Mouse (Mus musculus): ENCODE data around the gene Cap2. TPM values are rescaled to one million over a fixed set of nuclear protein-coding genes. Genes with fewer than 3 reads are reported as not detected.

Cap2 gene
- polyA plus RNA-seq, 1 experiment, result 2.2 TPM

- H3K27ac ChIP-seq (replicated peaks; ENCODE audit: low read depth, low read length), result no peak overlapping the region
- no peak overlapping the region; the same call in 1 of the 2 replicates for H3K4me3 ChIP-seq (ENCODE audit: insufficient read depth, low read depth, low read length)
- H3K4me1 ChIP-seq (ENCODE audit: control insufficient read depth, insufficient read depth, insufficient read length, low read length), result no peaks in the 10 kb centered on the region
These were observed 118.0 kb downstream of the Cap2 start for GRCm38 (mm10) chr13:46619633-46620032.

GRCm38 (mm10) chr13:46620964-46621757, 119.5 kb downstream of the Cap2 start:
- no peaks in the 10 kb centered on the region for H3K4me1 ChIP-seq (ENCODE audit: control insufficient read depth, insufficient read depth, insufficient read length, low read length)
- H3K4me3 ChIP-seq (ENCODE audit: insufficient read depth, low read depth, low read length), result no peak overlapping the region
- no peak overlapping the region for H3K27ac ChIP-seq (replicated peaks; ENCODE audit: low read depth, low read length)

DNA sequence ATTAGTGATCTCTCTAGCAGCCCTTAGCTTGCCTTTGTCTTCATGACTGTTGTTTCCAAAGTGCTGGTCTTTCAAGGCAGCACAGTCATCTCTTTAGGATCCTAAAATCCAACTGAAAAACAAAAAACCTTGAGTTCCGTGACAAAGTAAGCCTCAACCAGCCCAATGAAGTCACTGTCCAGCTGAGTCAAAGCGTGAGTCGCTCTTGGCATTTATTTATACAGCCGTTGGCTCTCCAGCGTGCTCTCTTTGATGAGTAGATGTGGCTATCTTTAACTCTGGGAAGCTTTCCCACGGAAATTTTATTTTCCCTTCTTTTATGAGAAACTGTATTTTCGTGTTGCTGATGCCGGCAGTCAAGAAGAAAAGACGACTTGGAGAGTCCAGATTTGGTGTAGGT, 125.0 kb downstream of the Cap2 start:
- H3K4me3 ChIP-seq (ENCODE audit: insufficient read depth, low read depth, low read length), result no peak overlapping the region
- 0 out of 2 replicates have a peak, but pooled peaks cover 3% of the 10 kb centered on the region for H3K4me1 ChIP-seq (ENCODE audit: control insufficient read depth, insufficient read depth, insufficient read length, low read length)
- H3K27ac ChIP-seq (replicated peaks; ENCODE audit: low read depth, low read length), result peak overlapping the region; percentile 40; the same call in 1 of the 2 replicates

GRCm38 (mm10) chr13:46627841-46628240, 126.2 kb downstream of the Cap2 start:
- H3K4me3 ChIP-seq (ENCODE audit: insufficient read depth, low read depth, low read length), result no peak overlapping the region
- no peak overlapping the region for H3K27ac ChIP-seq (replicated peaks; ENCODE audit: low read depth, low read length)
- H3K4me1 ChIP-seq (ENCODE audit: control insufficient read depth, insufficient read depth, insufficient read length, low read length), result 0 out of 2 replicates have a peak, but pooled peaks cover 3% of the 10 kb centered on the region

DNA sequence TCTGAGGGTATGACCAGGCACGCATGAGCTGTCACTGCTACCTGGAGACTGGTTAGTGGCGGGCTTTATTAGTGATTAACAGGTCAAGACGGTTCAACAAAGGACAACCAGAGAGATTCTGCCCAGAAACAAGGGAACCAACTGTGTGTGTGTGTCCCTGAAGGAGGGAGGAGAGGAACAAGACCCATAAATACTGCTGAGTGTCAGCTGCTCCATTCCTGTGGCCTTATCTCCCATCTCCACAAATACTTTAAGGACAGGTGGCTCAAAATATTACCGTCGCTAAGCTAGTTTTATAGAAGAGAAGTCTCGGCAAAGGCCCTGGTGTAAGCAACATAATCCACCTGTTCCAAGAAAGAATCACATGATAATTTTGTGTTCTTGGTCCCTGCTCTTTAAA, 127.7 kb downstream of the Cap2 start:
- H3K4me3 ChIP-seq (ENCODE audit: insufficient read depth, low read depth, low read length), result no peak overlapping the region
- 0 out of 2 replicates have a peak, but pooled peaks cover 3% of the 10 kb centered on the region for H3K4me1 ChIP-seq (ENCODE audit: control insufficient read depth, insufficient read depth, insufficient read length, low read length)
- H3K27ac ChIP-seq (replicated peaks; ENCODE audit: low read depth, low read length), result no peak overlapping the region

GRCm38 (mm10) chr13:46632796-46633195, 131.1 kb downstream of the Cap2 start:
- Histone ChIP-seq H3K4me3 (ENCODE audit: insufficient read depth, low read depth, low read length) (no peak overlapping the region), H3K4me1 (ENCODE audit: control insufficient read depth, insufficient read depth, insufficient read length, low read length) (0 out of 2 replicates have a peak, but pooled peaks cover 3% of the 10 kb centered on the region), H3K27ac (replicated peaks; ENCODE audit: low read depth, low read length) (no peak overlapping the region)

DNA sequence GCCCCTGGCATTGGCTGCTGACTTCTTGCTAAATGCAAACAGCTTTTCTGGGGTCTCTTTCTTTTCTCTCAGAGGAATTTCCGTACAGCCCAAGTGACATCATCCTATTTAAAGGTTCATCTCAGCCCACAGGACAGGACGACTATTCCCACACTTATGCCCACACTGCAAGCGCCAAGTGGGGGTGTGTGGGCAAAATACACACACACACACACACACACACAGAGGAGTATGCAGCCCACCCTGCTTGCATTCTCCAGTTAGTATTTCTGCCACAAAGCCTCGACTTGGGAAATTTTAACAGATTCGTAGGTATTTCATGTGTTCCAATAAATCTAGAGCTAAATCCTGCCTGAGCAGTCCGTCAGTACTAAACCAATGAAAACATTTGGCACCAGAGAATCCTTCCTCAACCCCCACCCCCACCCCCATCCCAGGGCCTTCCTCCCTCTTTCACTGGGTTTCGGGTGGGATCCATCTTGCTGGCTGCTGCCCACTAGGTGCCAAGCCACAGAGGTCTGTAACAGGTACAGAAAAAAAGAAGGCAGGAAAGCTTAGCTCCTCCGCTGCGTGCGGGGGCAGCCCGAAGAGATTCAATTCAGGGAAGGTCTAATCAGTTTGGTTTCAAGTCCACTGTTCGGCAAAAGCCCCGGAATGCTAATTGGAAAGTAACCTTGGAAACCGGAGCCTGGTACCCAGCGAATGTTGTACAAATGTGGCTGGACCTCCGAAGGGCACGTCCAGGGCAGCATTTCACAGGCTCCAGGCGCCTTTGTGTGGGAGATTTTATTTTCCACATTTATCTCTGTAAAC, 131.9 kb downstream of the Cap2 start:
- Histone ChIP-seq H3K27ac (replicated peaks; ENCODE audit: low read depth, low read length) (no peak overlapping the region), H3K4me3 (ENCODE audit: insufficient read depth, low read depth, low read length) (no peak overlapping the region), H3K4me1 (ENCODE audit: control insufficient read depth, insufficient read depth, insufficient read length, low read length) (0 out of 2 replicates have a peak, but pooled peaks cover 3% of the 10 kb centered on the region)

DNA sequence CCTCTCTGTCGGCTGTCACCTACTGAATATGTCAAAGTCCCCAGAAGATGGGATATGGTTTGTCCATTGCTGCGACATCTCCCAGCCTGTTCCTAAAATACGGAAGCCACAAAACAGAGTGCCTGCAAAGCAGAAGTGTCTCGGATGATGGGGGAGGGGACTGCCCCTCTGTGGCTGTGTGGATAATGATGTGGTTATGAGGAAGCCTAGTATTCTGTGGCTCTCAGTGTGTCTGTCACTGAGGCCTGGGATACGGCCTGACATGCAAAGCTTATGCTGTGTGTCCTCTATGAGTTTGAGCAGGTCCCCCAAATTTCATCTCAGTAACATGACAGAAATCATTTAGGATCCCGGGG, 132.5 kb downstream of the Cap2 start:
- Histone ChIP-seq H3K27ac (replicated peaks; ENCODE audit: low read depth, low read length) (no peak overlapping the region), H3K4me3 (ENCODE audit: insufficient read depth, low read depth, low read length) (no peak overlapping the region), H3K4me1 (ENCODE audit: control insufficient read depth, insufficient read depth, insufficient read length, low read length) (0 out of 2 replicates have a peak, but pooled peaks cover 3% of the 10 kb centered on the region)

DNA sequence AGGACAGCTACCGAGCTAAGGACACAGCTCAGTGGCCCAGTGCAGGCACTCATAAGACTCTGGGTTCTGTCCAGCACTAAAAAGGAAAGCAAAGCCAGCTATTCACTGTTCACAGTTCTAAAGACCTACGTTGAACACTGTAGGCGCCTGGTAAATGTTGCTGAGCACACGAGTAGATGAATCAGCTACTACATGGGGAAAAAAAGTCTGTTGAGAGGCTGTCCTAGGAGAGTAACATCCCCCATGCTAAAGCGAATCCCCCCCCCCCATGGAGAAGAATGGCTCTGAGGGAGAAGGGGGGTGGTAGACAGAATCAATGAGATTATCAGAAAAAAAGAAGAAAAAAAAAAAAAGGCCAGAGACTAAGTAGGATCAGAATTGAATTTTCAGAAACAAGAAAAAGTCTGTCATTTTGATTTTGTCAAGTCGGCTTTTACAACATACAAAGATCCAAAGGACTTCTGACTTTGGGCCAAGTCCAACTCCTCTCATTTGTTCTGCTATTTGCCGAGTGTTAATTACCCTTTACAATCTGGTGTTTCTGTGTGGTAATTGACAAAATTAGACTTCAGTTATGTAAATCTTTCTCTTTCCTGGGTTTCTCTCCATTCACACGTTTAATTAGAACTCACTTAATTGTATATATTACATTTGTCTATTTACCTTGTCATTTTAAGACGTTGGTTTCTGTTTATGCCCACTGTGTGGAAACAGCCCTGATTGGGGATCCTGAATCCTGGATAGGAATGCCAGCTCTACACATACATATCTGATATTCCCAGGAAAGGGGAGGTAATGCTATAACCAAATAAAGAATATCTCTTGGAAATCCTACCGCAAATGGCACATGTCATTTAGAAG, 139.2 kb downstream of the Cap2 start:
- no peak overlapping the region for H3K27ac ChIP-seq (replicated peaks; ENCODE audit: low read depth, low read length)
- H3K4me1 ChIP-seq (ENCODE audit: control insufficient read depth, insufficient read depth, insufficient read length, low read length), result no peaks in the 10 kb centered on the region
- no peak overlapping the region for H3K4me3 ChIP-seq (ENCODE audit: insufficient read depth, low read depth, low read length)

GRCm38 (mm10) chr13:46642318-46642717, 140.7 kb downstream of the Cap2 start:
- Histone ChIP-seq H3K27ac (replicated peaks; ENCODE audit: low read depth, low read length) (no peak overlapping the region), H3K4me1 (ENCODE audit: control insufficient read depth, insufficient read depth, insufficient read length, low read length) (no peaks in the 10 kb centered on the region), H3K4me3 (ENCODE audit: insufficient read depth, low read depth, low read length) (no peak overlapping the region)

GRCm38 (mm10) chr13:46644175-46644574, 142.5 kb downstream of the Cap2 start:
- Histone ChIP-seq H3K4me3 (ENCODE audit: insufficient read depth, low read depth, low read length) (no peak overlapping the region), H3K27ac (replicated peaks; ENCODE audit: low read depth, low read length) (no peak overlapping the region), H3K4me1 (ENCODE audit: control insufficient read depth, insufficient read depth, insufficient read length, low read length) (no peaks in the 10 kb centered on the region)

GRCm38 (mm10) chr13:46645476-46645875, 143.8 kb downstream of the Cap2 start:
- Histone ChIP-seq H3K4me1 (ENCODE audit: control insufficient read depth, insufficient read depth, insufficient read length, low read length) (no peaks in the 10 kb centered on the region), H3K27ac (replicated peaks; ENCODE audit: low read depth, low read length) (no peak overlapping the region), H3K4me3 (ENCODE audit: insufficient read depth, low read depth, low read length) (no peak overlapping the region)

- Histone ChIP-seq H3K4me1 (ENCODE audit: control insufficient read depth, insufficient read depth, insufficient read length, low read length) (no peaks in the 10 kb centered on the region), H3K4me3 (ENCODE audit: insufficient read depth, low read depth, low read length) (no peak overlapping the region), H3K27ac (replicated peaks; ENCODE audit: low read depth, low read length) (no peak overlapping the region)
These were observed 150.2 kb downstream of the Cap2 start for GRCm38 (mm10) chr13:46651853-46652252.

DNA sequence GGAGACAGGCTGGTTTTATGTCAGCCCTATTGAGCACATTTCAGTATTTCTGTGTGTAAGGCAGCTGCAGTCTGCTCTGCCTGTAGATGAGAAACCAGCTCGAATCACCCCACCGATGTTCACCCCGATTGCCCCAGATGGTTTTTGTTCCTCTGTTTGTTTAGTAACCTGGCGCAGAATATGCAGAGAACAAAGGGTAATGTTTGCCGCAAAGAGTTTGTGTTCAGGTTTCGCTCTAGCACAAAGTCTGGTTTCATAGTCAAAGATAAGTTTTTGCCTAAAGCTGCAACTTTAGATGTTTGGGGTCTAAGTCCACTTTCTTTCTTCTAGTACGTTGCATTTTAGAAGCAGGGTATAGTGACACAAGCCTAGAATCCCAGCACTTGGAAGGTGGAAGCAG, 151.0 kb downstream of the Cap2 start:
- no peak overlapping the region for H3K4me3 ChIP-seq (ENCODE audit: insufficient read depth, low read depth, low read length)
- no peak overlapping the region for H3K27ac ChIP-seq (replicated peaks; ENCODE audit: low read depth, low read length)
- H3K4me1 ChIP-seq (ENCODE audit: control insufficient read depth, insufficient read depth, insufficient read length, low read length), result no peaks in the 10 kb centered on the region

DNA sequence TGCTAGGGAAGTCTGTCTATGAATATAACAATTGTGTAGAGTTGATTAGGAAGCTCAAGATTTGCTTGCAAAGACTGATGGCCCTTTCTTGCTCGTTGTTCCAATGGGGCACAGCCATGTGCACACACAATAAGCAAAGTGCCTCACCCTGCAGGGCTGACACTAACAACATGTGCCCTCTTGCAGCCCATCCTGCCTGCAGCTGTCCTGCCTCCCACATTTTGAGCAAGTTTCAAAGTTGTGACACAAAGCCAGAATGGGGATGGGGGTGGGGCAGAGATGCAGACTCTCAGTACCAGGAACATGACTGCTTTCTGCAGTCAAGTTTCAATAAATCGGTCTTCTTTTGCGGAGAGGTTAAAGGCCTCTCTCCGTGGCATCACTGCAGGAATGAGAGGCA, 152.0 kb downstream of the Cap2 start:
- no peak overlapping the region for H3K4me3 ChIP-seq (ENCODE audit: insufficient read depth, low read depth, low read length)
- H3K27ac ChIP-seq (replicated peaks; ENCODE audit: low read depth, low read length), result no peak overlapping the region
- no peaks in the 10 kb centered on the region for H3K4me1 ChIP-seq (ENCODE audit: control insufficient read depth, insufficient read depth, insufficient read length, low read length)
